Comparison of ENCODE assay signal across 10 mouse cellular contexts in the genomic region with DNA sequence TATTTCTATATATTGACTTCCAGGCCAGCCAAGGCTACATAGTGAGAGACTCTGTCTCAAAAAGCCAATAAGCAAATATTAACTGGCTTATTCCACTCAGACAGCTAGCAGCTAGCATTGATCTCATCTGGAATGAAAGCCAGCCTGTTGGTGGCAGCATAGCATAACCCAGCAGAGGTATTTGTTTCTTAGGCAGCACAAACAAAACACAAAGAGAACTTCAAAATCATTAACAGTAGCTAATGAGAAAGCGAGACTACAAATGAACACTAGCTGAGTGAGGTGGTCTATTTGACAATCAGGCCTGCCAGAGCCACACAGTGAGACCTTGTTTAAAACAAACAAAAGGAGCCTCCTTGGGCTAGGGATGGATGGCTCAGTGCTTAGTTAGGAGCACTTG. TPM values are rescaled to one million over a fixed set of nuclear protein-coding genes. Genes with fewer than 3 reads are reported as not detected.
DNase-seq lines count a peak whose midpoint lies in the region; ATAC-seq and TF ChIP-seq lines count a peak whose summit lies in the region.
"Had no signal": no experiment of that assay in that cellular context is flagged by ENCODE, and none has a peak within 500 bp of the region (broad histone marks: within the 10 kb centered on the region; RNA-seq: fewer than 3 reads in every experiment).

No protein-coding gene starts in this region.

- H3K4me2 ChIP-seq in forebrain, postnatal 0 days (ENCODE audit: low read depth) = no peak overlapping the region
- no peak overlapping the region for H3K4me2 ChIP-seq in forebrain, embryonic 16.5 days (ENCODE audit: low read length)
- H3K4me2 ChIP-seq: limb, embryonic 13.5 days had no signal

- ATAC-seq in forebrain, postnatal 0 days = peak; percentile 20; the same call in 1 of the 2 replicates
- no peak for ATAC-seq in forebrain, embryonic 16.5 days
- ATAC-seq in frontal cortex, adult (ENCODE audit: low TSS enrichment) = no peak

- 19% methylated on average over 1 of the region's 1 CpGs for WGBS in forebrain, postnatal 0 days
- WGBS in forebrain, embryonic 16.5 days = 28% methylated on average over 1 of the region's 1 CpGs

- no peaks in the 10 kb centered on the region for H3K36me3 ChIP-seq in forebrain, postnatal 0 days (ENCODE audit: insufficient read depth)
- H3K36me3 ChIP-seq in forebrain, embryonic 16.5 days (ENCODE audit: control insufficient read depth, insufficient read depth) = no peaks in the 10 kb centered on the region

- H3K27ac ChIP-seq in forebrain, postnatal 0 days (ENCODE audit: low read depth, low read length) = no peak overlapping the region
- H3K27ac ChIP-seq in forebrain, embryonic 16.5 days (ENCODE audit: low read length) = no peak overlapping the region
- H3K27ac ChIP-seq: limb, embryonic 13.5 days had no signal

- peak; percentile 31 for DNase-seq in forebrain, postnatal 0 days
- DNase-seq in layer of hippocampus, adult 9-11 months = peak; percentile 26
- no peak for DNase-seq in layer of hippocampus, postnatal 25 days (ENCODE audit: extremely low spot score in 1 of 2, low spot score in 1 of 2)
- peak; percentile 20 for DNase-seq in A20 (ENCODE audit: low read depth, low spot score)
- DNase-seq in brain, adult 2 months (ENCODE audit: low read depth, low spot score) = peak; percentile 66
- DNase-seq in gastrocnemius, postnatal 4 days (ENCODE audit: low spot score in 2 of 2) = no peak
- DNase-seq: gastrocnemius, postnatal 10 days had no signal

- H3K9ac ChIP-seq in forebrain, postnatal 0 days = no peak overlapping the region
- no peak overlapping the region for H3K9ac ChIP-seq in forebrain, embryonic 16.5 days (replicated peaks; ENCODE audit: low read depth, low read length)
- H3K9ac ChIP-seq: limb, embryonic 13.5 days had no signal

- no peak overlapping the region for H3K4me3 ChIP-seq in forebrain, postnatal 0 days (ENCODE audit: low read depth, low read length)
- no peak overlapping the region for H3K4me3 ChIP-seq in forebrain, embryonic 16.5 days (replicated peaks; ENCODE audit: low read length)
- H3K4me3 ChIP-seq: limb, embryonic 13.5 days had no signal

- H3K9me3 ChIP-seq in forebrain, postnatal 0 days (ENCODE audit: low read length) = no peaks in the 10 kb centered on the region
- no peaks in the 10 kb centered on the region for H3K9me3 ChIP-seq in forebrain, embryonic 16.5 days (ENCODE audit: control insufficient read depth, low read length)
- H3K9me3 ChIP-seq: limb, embryonic 13.5 days had no signal

- no peaks in the 10 kb centered on the region for H3K27me3 ChIP-seq in forebrain, postnatal 0 days (ENCODE audit: insufficient read depth, low read length)
- no peaks in the 10 kb centered on the region for H3K27me3 ChIP-seq in forebrain, embryonic 16.5 days (replicated peaks; ENCODE audit: control insufficient read depth, insufficient read depth, low read length)

- peak; percentile 49 for TF ChIP-seq CTCF in forebrain, postnatal 0 days (IDR thresholded peaks at IDR 0.05; ENCODE audit: low read depth)

- peaks cover 8% of the 10 kb centered on the region; the same call in 1 of the 2 replicates for H3K4me1 ChIP-seq in forebrain, postnatal 0 days (ENCODE audit: insufficient read depth)
- H3K4me1 ChIP-seq in forebrain, embryonic 16.5 days (replicated peaks; ENCODE audit: control insufficient read depth, insufficient read depth, low read length) = peaks cover 18% of the 10 kb centered on the region

RNA-seq across cellular contexts. Expression of a gene that starts 6.2 kb away (rescaled TPM):
- 222 and 264 TPM in 2 replicates for total RNA-seq in forebrain, postnatal 0 days (2014; rRNA removed)
- 199 and 217 TPM in 2 replicates for polyA plus RNA-seq in forebrain, postnatal 0 days (2015; fragmentation: Nextera tagmentation; extraction: Ambion mirVana)
- 240 and 244 TPM in 2 replicates for polyA plus RNA-seq in forebrain, embryonic 16.5 days (2015; fragmentation: Nextera tagmentation; extraction: Ambion mirVana)
- total RNA-seq in layer of hippocampus, postnatal 25 days (2021) = 100 to 1,000 TPM; 131 to 144 TPM
- 10 to 100 TPM; 20.9 to 26.1 TPM for total RNA-seq in gastrocnemius, postnatal 4 days (2021)

RNA-seq across cellular contexts. Expression of a gene that starts 33.1 kb away (rescaled TPM):
- total RNA-seq in forebrain, postnatal 0 days (2014; rRNA removed) = not detected in 2 replicates
- polyA plus RNA-seq in forebrain, postnatal 0 days (2015; fragmentation: Nextera tagmentation; extraction: Ambion mirVana) = 0.12 and 0.31 TPM in 2 replicates
- polyA plus RNA-seq in forebrain, embryonic 16.5 days (2015; fragmentation: Nextera tagmentation; extraction: Ambion mirVana) = 0.20 and 0.30 TPM in 2 replicates
- not detected for total RNA-seq in layer of hippocampus, postnatal 25 days (2021)
- total RNA-seq in gastrocnemius, postnatal 4 days (2021) = under 1 TPM in 1 of 2 experiments, not detected in 1; 0.22 TPM

RNA-seq across cellular contexts. Expression of a gene that starts 36.6 kb away (rescaled TPM):
- total RNA-seq in forebrain, postnatal 0 days (2014; rRNA removed) = 32.0 and 38.5 TPM in 2 replicates
- polyA plus RNA-seq in forebrain, postnatal 0 days (2015; fragmentation: Nextera tagmentation; extraction: Ambion mirVana) = 44.4 and 58.2 TPM in 2 replicates
- 69.3 and 76.8 TPM in 2 replicates for polyA plus RNA-seq in forebrain, embryonic 16.5 days (2015; fragmentation: Nextera tagmentation; extraction: Ambion mirVana)
- 10 to 100 TPM; 74.1 to 76.8 TPM for total RNA-seq in layer of hippocampus, postnatal 25 days (2021)
- total RNA-seq in gastrocnemius, postnatal 4 days (2021) = 10 to 100 TPM; 36.9 to 39.4 TPM

Comparison
In these comparisons a context has a peak if more than half of its experiments do, and no peak if none do; other contexts are left out.
1. DNase-seq: peak in forebrain, postnatal 0 days (single experiment), layer of hippocampus, adult 9-11 months (single experiment), A20 (single experiment) and brain, adult 2 months (single experiment); none in layer of hippocampus, postnatal 25 days (0 of 2) and gastrocnemius, postnatal 4 days (0 of 2).